Mouse (Mus musculus) spleen, adult 2 months (tissue): ENCODE data around the gene Lyl1.

ENCODE experiments used
- CTCF ChIP-seq: fragments of 200-500 bp; IDR thresholded peaks from 2 replicates; pipeline ENCODE4 v1.5.1; 2011; ENCODE audit warnings: mild to moderate bottlenecking, inconsistent platforms; ENCODE audit not compliant: insufficient read depth, insufficient read length, insufficient replicate concordance; ENCODE audit errors: extremely low read depth
- POLR2A ChIP-seq: fragments of 200-500 bp; IDR thresholded peaks from 2 replicates; pipeline ENCODE4 v1.6.1; 2011; ENCODE audit warnings: low read depth, low read length, inconsistent platforms

GRCm38 (mm10) chr8:84740895-84741843, 39.9 kb downstream of the Lyl1 start:
- TF ChIP-seq CTCF (no peak), POLR2A (no peak)
